Comparison of ENCODE assay signal across 20 mouse cellular contexts in genomic region chr17:49503246-49503900, GRCm38 (mm10).
A peak's percentile ranks its signal among the peaks of the same experiment; 100 is the strongest.
DNase-seq lines count a peak whose midpoint lies in the region; ATAC-seq and TF ChIP-seq lines count a peak whose summit lies in the region.
"Had no signal": no experiment of that assay in that cellular context is flagged by ENCODE, and none has a peak within 500 bp of the region (broad histone marks: within the 10 kb centered on the region; RNA-seq: fewer than 3 reads in every experiment).

No protein-coding gene starts in this region.

- no peak overlapping the region for H3K4me2 ChIP-seq in kidney, embryonic 14.5 days (replicated peaks; ENCODE audit: low read depth, low read length)
- H3K4me2 ChIP-seq: embryonic facial prominence, embryonic 12.5 days; hindbrain, embryonic 15.5 days; liver, embryonic 13.5 days; lung, embryonic 14.5 days; midbrain, embryonic 12.5 days; stomach, embryonic 15.5 days had no signal

- H3K4me1 ChIP-seq in kidney, embryonic 14.5 days (ENCODE audit: control insufficient read depth, insufficient read depth, low read length) = no peaks in the 10 kb centered on the region
- peaks cover 39% of the 10 kb centered on the region for H3K4me1 ChIP-seq in cerebellum, adult 2 months (ENCODE audit: control insufficient read depth, insufficient read depth, low read length)
- no peaks in the 10 kb centered on the region for H3K4me1 ChIP-seq in hindbrain, embryonic 10.5 days (replicated peaks)
- H3K4me1 ChIP-seq: embryonic facial prominence, embryonic 12.5 days; hindbrain, embryonic 15.5 days; liver, embryonic 13.5 days; midbrain, embryonic 12.5 days; stomach, embryonic 15.5 days had no signal

- no peaks in the 10 kb centered on the region for H3K36me3 ChIP-seq in kidney, embryonic 14.5 days (ENCODE audit: control insufficient read depth, insufficient read depth, low read length)
- no peaks in the 10 kb centered on the region for H3K36me3 ChIP-seq in hindbrain, embryonic 10.5 days
- H3K36me3 ChIP-seq: hindbrain, embryonic 15.5 days; liver, embryonic 13.5 days; midbrain, embryonic 12.5 days; stomach, embryonic 15.5 days had no signal

- H3K27ac ChIP-seq in kidney, embryonic 14.5 days (ENCODE audit: low read depth, low read length) = no peak overlapping the region
- H3K27ac ChIP-seq in cerebellum, adult 2 months (ENCODE audit: insufficient read depth, low read length) = peak overlapping the region; percentile 81
- no peak overlapping the region for H3K27ac ChIP-seq in hindbrain, embryonic 10.5 days
- H3K27ac ChIP-seq: embryonic facial prominence, embryonic 12.5 days; hindbrain, embryonic 15.5 days; liver, embryonic 13.5 days; midbrain, embryonic 12.5 days; stomach, embryonic 15.5 days had no signal

- no peak for TF ChIP-seq POLR2A in cerebellum, adult 2 months (IDR thresholded peaks at IDR 0.05; ENCODE audit: borderline replicate concordance, insufficient read depth, low read length)

- no peak overlapping the region for H3K4me3 ChIP-seq in kidney, embryonic 14.5 days (ENCODE audit: low read length)
- no peak overlapping the region for H3K4me3 ChIP-seq in cerebellum, adult 2 months (replicated peaks; ENCODE audit: insufficient read depth, low read depth, low read length)
- H3K4me3 ChIP-seq in hindbrain, embryonic 10.5 days = no peak overlapping the region
- H3K4me3 ChIP-seq: embryonic facial prominence, embryonic 12.5 days; hindbrain, embryonic 15.5 days; liver, embryonic 13.5 days; midbrain, embryonic 12.5 days; stomach, embryonic 15.5 days had no signal

- H3K9me3 ChIP-seq in kidney, embryonic 14.5 days (ENCODE audit: control insufficient read depth, low read length) = no peaks in the 10 kb centered on the region
- no peaks in the 10 kb centered on the region for H3K9me3 ChIP-seq in hindbrain, embryonic 10.5 days
- H3K9me3 ChIP-seq: embryonic facial prominence, embryonic 12.5 days; hindbrain, embryonic 15.5 days; liver, embryonic 13.5 days; midbrain, embryonic 12.5 days; stomach, embryonic 15.5 days had no signal

- WGBS in kidney, embryonic 14.5 days = 72% methylated on average over 6 of the region's 6 CpGs
- 19% methylated on average over 6 of the region's 6 CpGs for WGBS in cerebellum, adult 2 months
- WGBS in hindbrain, embryonic 10.5 days = 81% methylated on average over 6 of the region's 6 CpGs

- no peaks in the 10 kb centered on the region for H3K27me3 ChIP-seq in kidney, embryonic 14.5 days (ENCODE audit: control insufficient read depth, insufficient read depth, low read length)
- no peaks in the 10 kb centered on the region for H3K27me3 ChIP-seq in cerebellum, adult 2 months (ENCODE audit: control insufficient read depth, insufficient read depth, low read length)
- H3K27me3 ChIP-seq in hindbrain, embryonic 10.5 days (ENCODE audit: insufficient read depth, poor library complexity, severe bottlenecking) = no peaks in the 10 kb centered on the region
- H3K27me3 ChIP-seq: embryonic facial prominence, embryonic 12.5 days; hindbrain, embryonic 15.5 days; liver, embryonic 13.5 days; midbrain, embryonic 12.5 days; stomach, embryonic 15.5 days had no signal

- no peak overlapping the region for H3K9ac ChIP-seq in kidney, embryonic 14.5 days (ENCODE audit: low read depth, low read length)
- H3K9ac ChIP-seq: embryonic facial prominence, embryonic 12.5 days; hindbrain, embryonic 15.5 days; liver, embryonic 13.5 days; lung, embryonic 14.5 days; midbrain, embryonic 12.5 days; stomach, embryonic 15.5 days had no signal

- DNase-seq in cerebellum, postnatal 4 days (ENCODE audit: low spot score in 2 of 2) = no peak
- DNase-seq in kidney, adult 9 months = peak; percentile 14
- DNase-seq in cerebellum, adult 2 months = peak; percentile 80 to 89
- peak; percentile 73 to 80 for DNase-seq in cerebellum, postnatal 25 days
- DNase-seq in adrenal gland, postnatal 14 days = no peak
- no peak for DNase-seq in hindbrain, embryonic 10.5 days (ENCODE audit: low spot score)
- DNase-seq: heart, postnatal 36 days; kidney, adult 8-10 months; kidney, postnatal 25 days; liver, embryonic 13.5 days; lung, embryonic 14.5 days; right cerebral cortex, postnatal 4 days; thymus, postnatal 36 days had no signal

- ATAC-seq in cerebellum, adult (ENCODE audit: insufficient number of reproducible peaks, low FRiP score, low TSS enrichment) = peak; percentile 66
- no peak for ATAC-seq in kidney, embryonic 14.5 days (ENCODE audit: low FRiP score, low TSS enrichment)
- ATAC-seq: activated CD4-positive, CD25-positive, alpha-beta regulatory T cell, adult 4 months had no signal

- TF ChIP-seq CTCF in cerebellum, adult 2 months (IDR thresholded peaks at IDR 0.05; ENCODE audit: borderline replicate concordance, insufficient read depth, low read depth, low read length) = no peak

Comparison
In these comparisons a context has a peak if more than half of its experiments do, and no peak if none do; other contexts are left out.
1. DNase-seq: peak in kidney, adult 9 months (single experiment), cerebellum, adult 2 months (2 of 2) and cerebellum, postnatal 25 days (2 of 2); none in cerebellum, postnatal 4 days (0 of 2), adrenal gland, postnatal 14 days (single experiment) and hindbrain, embryonic 10.5 days (single experiment).